Mouse (Mus musculus) embryonic stem cell, embryonic (primary cell): Measurements from ENCODE around the gene Tmx1.

Experiments
- CTCF ChIA-PET, 4 experiments: fragments of 300-600 bp in 2 of 4; fragments of 350-600 bp in 2 of 4; sonication (Branson Sonifier 250); formaldehyde crosslinking; loops; one replicate each; lab custom pipeline; 2022; ENCODE audit warnings: inconsistent platforms in 2 of 4; lab: Charles Lee
- POLR2A ChIA-PET, 4 experiments: fragments of 300-600 bp in 2 of 4; fragments of 350-600 bp in 2 of 4; sonication (Branson Sonifier 250); formaldehyde crosslinking; loops; one replicate each; lab custom pipeline; 2022; ENCODE audit warnings: antibody characterized with exemption in 4 of 4, inconsistent platforms in 1 of 4; lab: Charles Lee

Gene Tmx1

DNA sequence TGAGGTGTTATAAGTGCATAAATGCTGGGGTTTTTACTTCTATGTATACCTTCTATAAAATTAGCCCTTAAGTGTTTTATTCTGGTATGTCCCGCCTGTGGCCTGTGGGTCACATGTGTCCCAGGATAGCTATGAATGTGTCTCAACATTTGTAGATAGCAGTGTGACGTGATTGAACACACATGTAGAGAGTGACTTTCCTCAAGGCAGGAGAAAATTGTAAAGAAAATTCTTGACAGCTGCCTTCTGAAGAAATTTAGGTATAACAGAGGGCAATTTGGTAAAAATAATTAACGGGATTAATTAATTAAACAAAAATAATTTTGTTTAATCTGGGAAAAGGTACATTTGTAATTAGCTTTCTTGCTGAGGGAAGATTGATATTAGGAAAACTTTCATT is 22.4 kb downstream of the Tmx1 start:
- CTCF ChIA-PET, result interaction anchor here in 1 of 4 experiments (0.7 to 1.4 kb wide), 2 partner anchors 433 to 435 kb away, joined by 3 to 4 read pairs; no protein-coding TSS in a partner anchor

DNA sequence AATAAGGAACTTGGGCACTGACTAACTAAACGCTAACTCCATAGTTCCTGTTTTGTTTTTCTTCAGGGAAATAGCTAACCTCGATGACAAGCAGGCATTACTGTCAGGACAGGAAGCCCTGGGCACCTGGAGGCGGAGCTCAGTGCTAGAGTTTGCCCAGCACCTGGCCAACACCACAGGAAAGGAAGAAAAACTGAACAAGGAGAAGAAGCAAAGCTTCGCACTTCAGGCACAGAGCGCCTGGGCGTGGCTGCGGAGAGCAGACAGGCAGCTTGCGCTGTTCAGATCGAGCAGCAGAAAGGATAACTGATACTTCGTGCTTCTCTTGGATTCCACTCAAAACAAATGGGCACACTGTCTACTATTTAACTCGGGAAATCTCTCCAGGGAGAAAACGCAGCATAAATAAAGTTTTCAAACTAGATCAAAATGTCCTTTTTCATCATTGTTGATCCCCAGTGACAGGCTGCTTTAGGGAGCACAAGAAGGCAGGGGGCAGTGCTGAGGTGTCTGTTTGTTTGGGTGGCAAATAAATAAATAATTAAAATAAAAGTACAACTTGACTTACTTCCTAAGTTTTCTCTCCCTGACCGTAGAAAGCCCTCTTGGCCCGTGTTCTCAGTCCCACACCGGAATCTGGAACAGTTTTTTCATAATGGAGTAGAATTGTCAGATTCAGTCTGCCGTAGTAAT is 24.1 kb downstream of the Tmx1 start:
- POLR2A ChIA-PET, result interaction anchor here in 1 of 4 experiments (1.0 kb wide), 1 partner anchor 8 kb away, joined by 3 read pairs; no protein-coding TSS in a partner anchor
- CTCF ChIA-PET, result interaction anchor here (0.6 to 2.2 kb wide), 16 partner anchors 8 to 1336 kb away, joined by 3 to 26 read pairs (median 4); no protein-coding TSS in a partner anchor

More for the DNA sequence above, 22.4 kb downstream of the Tmx1 start:
- POLR2A ChIA-PET, result interaction anchor here in 1 of 4 experiments (0.6 kb wide), 1 partner anchor 432 kb away, joined by 3 read pairs; no protein-coding TSS in a partner anchor

DNA sequence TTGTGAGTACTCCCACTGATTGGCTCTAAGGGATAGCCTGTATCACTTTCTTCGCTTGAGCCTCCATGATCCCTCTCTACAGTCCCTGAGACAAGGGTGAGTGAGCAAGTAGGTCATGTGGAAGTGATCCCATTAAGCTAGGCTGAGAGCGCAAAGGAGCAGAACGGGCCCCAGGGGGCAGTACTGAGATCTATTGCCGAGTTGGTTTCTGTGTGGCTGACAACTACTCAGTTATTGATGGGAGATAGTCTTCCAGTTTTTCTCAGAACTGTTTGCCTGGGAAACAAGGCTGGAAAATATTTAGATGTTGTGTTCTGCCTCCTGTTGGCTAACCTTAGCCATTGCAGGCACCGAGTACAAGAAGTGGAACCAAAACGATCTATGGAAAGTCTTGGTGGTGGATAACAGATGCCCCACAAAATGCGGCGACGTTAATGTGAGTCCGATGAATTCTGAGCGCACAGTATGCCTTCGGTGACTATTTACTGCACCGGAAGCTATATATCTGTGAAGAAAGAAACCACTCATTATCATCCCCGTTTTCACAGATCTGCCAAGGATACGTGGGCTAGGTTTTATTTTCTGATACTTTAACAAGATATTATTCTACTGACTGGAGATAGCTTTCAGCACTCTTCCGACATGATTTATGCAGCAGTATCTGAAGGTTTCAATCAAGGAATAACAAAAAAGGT is 24.8 kb downstream of the Tmx1 start:
- POLR2A ChIA-PET, result interaction anchor here in 3 of 4 experiments (0.6 to 1.3 kb wide), 4 partner anchors 9 to 348 kb away, joined by 3 to 4 read pairs (median 3); partner anchors contain the start of genes Frmd6 (in 1 of the 3) and Tmx1 (in 1 of the 3)

DNA sequence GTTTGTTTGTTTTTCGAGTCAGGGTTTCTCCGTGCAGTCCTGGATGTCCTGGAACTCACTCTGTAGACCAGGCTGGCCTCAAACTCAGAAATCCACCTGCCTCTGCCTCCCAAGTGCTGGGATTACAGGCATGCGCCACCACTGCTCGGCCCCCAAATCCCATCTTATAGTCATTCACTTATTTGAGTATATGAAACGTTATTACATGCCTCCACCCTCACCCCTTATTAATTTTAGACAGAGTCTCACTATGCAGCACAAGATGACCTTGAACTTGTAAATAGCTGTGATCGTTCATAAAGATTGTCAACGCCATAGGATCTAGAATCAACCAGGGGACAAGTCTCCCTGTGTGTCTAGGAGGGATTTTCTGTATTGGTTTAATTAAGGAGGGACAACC is 33.1 kb downstream of the Tmx1 start:
- CTCF ChIA-PET, result interaction anchor here in 2 of 4 experiments (0.5 to 2.8 kb wide), 3 partner anchors 8 to 412 kb away, joined by 3 to 14 read pairs (median 5); no protein-coding TSS in a partner anchor
- POLR2A ChIA-PET, result no interaction called here

More for the DNA sequence above, 24.8 kb downstream of the Tmx1 start:
- CTCF ChIA-PET, result interaction anchor here (0.6 to 2.2 kb wide), 17 partner anchors 9 to 596 kb away, joined by 3 to 26 read pairs (median 4); no protein-coding TSS in a partner anchor

DNA sequence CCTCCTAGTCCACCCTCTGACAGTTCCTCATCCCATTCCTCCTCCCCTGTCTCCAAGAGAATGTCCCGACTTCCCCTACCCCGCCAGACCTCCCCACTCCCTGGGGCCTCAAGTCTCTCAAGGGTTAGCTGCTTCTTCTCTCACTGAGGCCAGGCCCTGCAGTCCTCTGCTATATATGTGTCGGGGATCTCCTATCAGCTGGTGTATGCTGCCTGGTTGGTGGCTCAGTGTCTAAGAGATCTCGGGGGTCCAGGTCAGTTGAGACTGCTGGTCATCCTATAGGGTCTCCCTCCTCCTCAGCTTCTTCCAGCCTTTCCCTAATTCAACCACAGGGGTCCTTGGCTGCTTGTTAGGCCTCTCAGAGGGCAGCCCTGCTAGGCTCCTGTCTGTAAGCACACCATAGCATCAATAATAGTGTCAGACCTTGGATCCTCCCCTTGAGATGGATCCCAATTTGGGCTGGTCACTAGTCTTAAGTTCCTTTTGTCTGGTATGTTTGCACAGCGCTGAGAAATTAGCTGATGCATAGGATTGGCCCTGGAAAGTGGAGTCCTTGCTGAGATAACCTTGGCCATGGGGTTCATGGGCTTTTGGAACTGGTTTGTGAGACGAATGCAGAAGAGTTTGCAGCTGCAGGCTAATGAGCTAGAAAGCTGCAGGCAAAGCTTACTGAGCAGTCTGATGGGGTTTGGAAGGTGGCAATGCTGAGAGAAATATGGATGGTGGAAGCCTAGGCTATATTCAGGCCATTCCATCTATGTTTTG is 34.0 kb downstream of the Tmx1 start:
- CTCF ChIA-PET, result interaction anchor here in 3 of 4 experiments (0.5 to 2.8 kb wide), 5 partner anchors 9 to 423 kb away, joined by 3 to 14 read pairs (median 5); no protein-coding TSS in a partner anchor
- POLR2A ChIA-PET, result interaction anchor here in 1 of 4 experiments (1.0 kb wide), 1 partner anchor 34 kb away, joined by 3 read pairs; the partner anchor contains the start of gene Tmx1

DNA sequence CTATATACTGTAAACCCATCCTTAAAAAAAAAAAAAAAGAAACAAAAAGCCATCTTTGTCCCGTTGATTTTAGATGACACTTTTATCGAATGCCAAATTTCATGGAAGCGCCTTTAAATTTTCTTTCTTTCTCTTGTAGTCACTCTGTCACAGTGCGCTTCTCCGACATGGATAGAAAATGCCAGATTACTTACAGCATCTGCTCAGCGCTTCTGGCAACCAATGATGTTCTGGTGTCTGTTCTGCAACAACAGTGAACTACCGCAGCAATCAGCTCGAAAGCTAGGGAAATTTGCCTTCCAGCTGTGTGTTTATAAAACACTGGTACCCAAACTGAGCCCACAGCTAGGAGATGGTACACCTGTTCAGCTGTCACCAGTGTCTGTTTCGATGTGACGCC is 39.5 kb downstream of the Tmx1 start:
- POLR2A ChIA-PET, result interaction anchor here in 1 of 4 experiments (1.1 kb wide), 1 partner anchor 13 kb away, joined by 5 read pairs; no protein-coding TSS in a partner anchor
- CTCF ChIA-PET, result interaction anchor here in 2 of 4 experiments (0.7 to 7.1 kb wide), 4 partner anchors 15 to 418 kb away, joined by 4 to 78 read pairs (median 41); no protein-coding TSS in a partner anchor

DNA sequence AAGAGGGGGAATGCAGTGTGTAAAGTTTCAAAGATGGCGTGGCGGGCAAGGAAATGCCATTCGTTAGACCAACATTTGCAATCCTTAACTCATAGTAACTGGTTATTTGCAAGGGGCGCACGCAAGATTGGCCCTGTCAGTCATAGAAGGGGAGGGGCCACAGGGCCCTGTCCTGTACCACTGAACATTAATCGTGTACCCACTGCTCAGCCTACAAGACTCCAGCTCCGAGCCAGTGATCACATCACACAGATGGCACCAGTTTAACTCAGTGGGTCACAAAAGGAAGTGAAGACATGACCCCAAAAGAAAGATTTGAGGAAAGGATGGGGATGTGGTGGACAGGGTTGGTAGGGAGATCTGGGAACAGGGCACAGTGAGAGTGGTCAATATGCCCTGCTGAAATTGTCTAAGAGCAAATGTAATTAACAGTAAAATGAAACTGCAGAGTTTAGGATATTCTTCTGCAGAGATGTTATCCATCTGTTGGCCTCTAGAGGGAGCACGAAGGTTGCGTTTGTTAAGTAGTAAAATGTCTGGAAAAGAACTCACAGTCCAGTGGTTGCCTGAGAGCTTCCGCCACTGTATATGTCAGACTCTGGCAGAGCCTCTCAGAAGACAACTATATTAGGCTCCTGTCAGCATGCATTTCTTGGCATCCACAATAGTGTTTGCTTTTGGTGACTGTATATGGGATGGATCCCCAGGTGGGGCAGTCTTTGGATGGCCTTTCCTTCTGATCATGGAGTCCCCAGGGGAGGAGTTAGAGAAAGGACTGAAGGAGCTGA is 41.8 kb downstream of the Tmx1 start:
- CTCF ChIA-PET, result interaction anchor here (0.6 to 7.1 kb wide), 21 partner anchors 17 to 1208 kb away, joined by 3 to 78 read pairs (median 4); no protein-coding TSS in a partner anchor
- POLR2A ChIA-PET, result interaction anchor here in 1 of 4 experiments (0.7 kb wide), 1 partner anchor 415 kb away, joined by 3 read pairs; no protein-coding TSS in a partner anchor

DNA sequence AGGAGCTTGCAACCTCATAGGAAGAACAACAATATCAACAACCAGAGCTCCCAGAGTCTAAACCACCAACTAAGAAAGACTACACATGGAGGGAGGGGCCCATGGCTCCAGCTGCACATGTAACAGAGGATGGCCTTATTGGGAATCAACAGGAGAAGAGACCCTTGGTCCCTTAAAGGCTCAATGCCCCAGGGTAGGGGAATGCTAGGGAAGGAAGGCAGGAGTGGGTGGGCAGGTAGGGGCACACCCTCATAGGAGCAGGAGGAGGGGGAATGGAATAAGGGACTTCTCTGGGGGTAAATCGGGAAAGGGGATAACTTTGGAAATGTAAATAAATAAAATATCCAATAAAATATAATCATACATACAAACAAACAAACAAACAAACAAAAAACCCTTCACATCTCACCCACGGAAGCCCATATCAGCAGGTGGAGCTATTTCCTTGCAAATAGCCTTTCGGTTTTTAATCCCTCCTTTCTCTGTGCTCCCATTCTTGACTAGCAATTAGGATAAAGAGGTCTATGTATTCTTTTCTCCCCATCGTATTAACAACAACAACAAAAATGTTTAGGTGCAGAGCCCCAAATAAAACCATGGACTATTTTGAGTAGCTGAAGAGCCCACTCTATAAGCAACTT is 42.5 kb downstream of the Tmx1 start:
- ChIA-PET CTCF (interaction anchor here (0.5 to 7.1 kb wide), 19 partner anchors 17 to 689 kb away, joined by 3 to 78 read pairs (median 4); partner anchors contain the start of gene Actr10 (in 1 of the 4)), POLR2A (interaction anchor here in 1 of 4 experiments (0.7 kb wide), 1 partner anchor 415 kb away, joined by 3 read pairs; no protein-coding TSS in a partner anchor)

DNA sequence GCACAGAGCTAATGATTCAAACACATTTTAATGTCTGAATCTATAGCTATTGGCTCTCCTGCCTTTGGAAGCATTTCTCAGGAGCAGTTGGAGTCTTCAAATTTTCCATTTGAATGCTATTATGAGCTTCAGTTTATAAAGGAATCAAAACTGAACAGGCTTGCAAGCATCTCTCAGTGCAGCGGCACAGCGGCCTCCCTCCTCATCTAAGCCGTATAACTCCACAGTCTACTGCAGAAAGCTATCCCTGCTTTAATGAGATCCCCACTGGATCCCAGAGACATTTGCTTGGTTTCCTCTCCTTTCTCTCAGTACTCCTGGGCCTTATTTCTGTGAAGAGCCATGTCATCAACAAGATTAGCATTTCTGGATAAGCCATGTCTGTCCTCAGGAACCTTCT is 45.2 kb downstream of the Tmx1 start:
- POLR2A ChIA-PET, result interaction anchor here in 2 of 4 experiments (0.9 to 1.4 kb wide), 3 partner anchors 57 to 412 kb away, joined by 3 to 4 read pairs (median 3); partner anchors contain the start of gene Frmd6 (in 1 of the 2)
- CTCF ChIA-PET, result interaction anchor here in 3 of 4 experiments (0.7 to 7.1 kb wide), 3 partner anchors 412 to 413 kb away, joined by 5 to 78 read pairs (median 6); no protein-coding TSS in a partner anchor

DNA sequence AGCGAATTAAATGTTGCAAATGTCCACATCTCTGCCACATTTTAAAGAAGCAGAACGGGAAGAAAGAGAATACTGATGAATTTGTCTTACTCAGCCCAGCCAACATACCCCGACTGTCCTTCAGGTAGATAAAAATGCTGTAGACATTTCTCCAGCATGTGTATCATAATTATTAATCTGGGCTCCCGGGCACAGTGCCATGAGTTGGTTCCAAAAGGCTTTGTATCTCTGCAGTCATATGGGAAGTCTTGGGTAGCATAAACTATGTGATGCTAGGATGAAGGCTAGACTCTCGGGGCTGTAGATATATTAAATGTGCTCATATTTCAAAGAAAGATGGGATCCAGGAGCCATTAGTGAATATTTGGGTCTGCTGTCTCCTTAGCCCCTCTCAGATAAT is 53.1 kb downstream of the Tmx1 start:
- ChIA-PET CTCF (interaction anchor here in 1 of 4 experiments (2.1 kb wide), 1 partner anchor 405 kb away, joined by 10 read pairs; no protein-coding TSS in a partner anchor), POLR2A (no interaction called here)

DNA sequence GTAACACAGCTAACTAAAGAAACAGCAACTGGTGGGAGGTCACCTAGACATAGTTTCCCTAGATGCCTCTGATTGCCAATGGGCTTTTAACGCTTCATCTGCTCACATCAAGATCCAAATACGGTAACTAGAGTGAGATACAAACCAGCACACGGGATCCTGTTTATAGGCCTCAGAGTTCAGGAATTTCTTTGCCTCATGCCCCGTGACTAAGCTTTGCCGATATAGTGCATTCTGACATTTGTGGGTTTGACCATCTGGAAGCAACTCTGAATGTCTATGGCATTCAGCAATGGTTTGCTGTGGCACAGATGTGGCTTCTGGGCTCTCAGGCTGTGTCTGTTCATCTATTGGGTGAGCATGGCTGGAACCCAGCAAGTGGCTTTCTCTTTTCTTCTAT is 59.1 kb downstream of the Tmx1 start:
- ChIA-PET CTCF (interaction anchor here in 3 of 4 experiments (1.0 to 2.8 kb wide), 4 partner anchors 17 to 399 kb away, joined by 4 to 21 read pairs (median 6); no protein-coding TSS in a partner anchor), POLR2A (interaction anchor here in 2 of 4 experiments (0.6 to 0.7 kb wide), 3 partner anchors 205 to 1268 kb away, joined by 3 read pairs; no protein-coding TSS in a partner anchor)

DNA sequence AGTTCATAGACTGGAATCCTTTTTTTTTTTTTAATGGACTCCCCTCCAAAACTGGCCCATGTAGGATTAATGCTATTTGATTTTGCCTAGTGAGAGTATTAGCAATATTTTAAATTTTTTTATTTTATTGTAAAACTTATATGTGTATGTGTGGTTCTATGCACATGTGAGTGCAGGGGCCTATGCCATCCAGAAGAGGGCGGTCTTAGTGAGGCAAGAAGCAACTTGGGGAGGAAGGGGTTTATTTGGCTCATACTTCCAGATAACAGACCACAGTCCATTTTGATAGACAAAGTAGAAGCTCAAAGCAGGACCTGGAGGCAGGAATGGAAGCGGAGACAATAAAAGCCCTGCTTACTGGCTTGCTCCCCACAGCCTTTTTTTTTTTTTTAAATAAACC is 59.5 kb downstream of the Tmx1 start:
- POLR2A ChIA-PET, result interaction anchor here in 2 of 4 experiments (0.7 kb wide), 2 partner anchors 205 to 247 kb away, joined by 3 read pairs; no protein-coding TSS in a partner anchor
- CTCF ChIA-PET, result interaction anchor here (1.0 to 2.8 kb wide), 6 partner anchors 17 to 398 kb away, joined by 4 to 21 read pairs (median 8); no protein-coding TSS in a partner anchor
